Mouse (Mus musculus): ENCODE measurements around the gene Rbbp9.

- no peak for TF ChIP-seq USF1 (IDR thresholded peaks at IDR 0.05; ENCODE audit: low read depth)
- TF ChIP-seq CTCF (IDR thresholded peaks at IDR 0.05; ENCODE audit: control insufficient read depth, insufficient read depth, insufficient read length): no peak
- no peak for TF ChIP-seq MAX (IDR thresholded peaks at IDR 0.05)
- TF ChIP-seq MYOD1 (IDR thresholded peaks at IDR 0.05; ENCODE audit: control insufficient read depth, insufficient read length, low read depth): no peak
- no peak for TF ChIP-seq CEBPB (IDR thresholded peaks at IDR 0.05; ENCODE audit: low read depth)
- TF ChIP-seq MYOG (IDR thresholded peaks at IDR 0.05; ENCODE audit: control insufficient read depth, extremely low read depth, insufficient read length): no peak
- TF ChIP-seq FOSL1 (IDR thresholded peaks at IDR 0.05; ENCODE audit: insufficient read depth, low read length, poor library complexity, severe bottlenecking): no peak
Measured at GRCm38 (mm10) chr2:144545061-144545460, 5.6 kb downstream of the Rbbp9 start.

Data from C2C12 (cell line).